Mouse (Mus musculus) layer of hippocampus, adult 2 months (tissue): ENCODE measurements around the gene Mars. TPM values are rescaled to one million over a fixed set of nuclear protein-coding genes. Genes with fewer than 3 reads are reported as not detected.

Source experiments
- DNase-seq, 2 experiments: peaks; one replicate each; pipeline ENCODE4 v3.0.0; 2022; ENCODE audit warnings: low spot score in 2 of 2
- H3K27ac ChIP-seq: fragments of 200-600 bp; 2 replicates; pipeline ENCODE4 v1.8.1; 2022
- H3K4me3 ChIP-seq: fragments of 200-600 bp; 2 replicates; pipeline ENCODE4 v1.8.1; 2022; ENCODE audit warnings: mild to moderate bottlenecking
- CTCF ChIP-seq: fragments of 200-600 bp; conservative IDR thresholded peaks from 2 replicates; pipeline ENCODE4 v1.8.1; 2022; ENCODE audit warnings: antibody characterized with exemption, mild to moderate bottlenecking, moderate library complexity
- total RNA-seq, 2 experiments: library from RNA; stranded (reverse); gene quantifications; 2 replicates each; pipeline ENCODE4 v1.2.3; 2021

The Mars gene
- total RNA-seq, 2 experiments from 2014 or later, result 55.6 to 60.0 TPM

- Histone ChIP-seq H3K4me3 (no peak overlapping the region), H3K27ac (no peak overlapping the region)
- DNase-seq, result no peak
- TF ChIP-seq CTCF, result no peak
Measured at GRCm38 (mm10) chr10:127330212-127330611, 18.6 kb upstream of the Mars start.

- DNase-seq, result no peak
Measured at GRCm38 (mm10) chr10:127327461-127328145, 16.0 kb upstream of the Mars start.

DNA sequence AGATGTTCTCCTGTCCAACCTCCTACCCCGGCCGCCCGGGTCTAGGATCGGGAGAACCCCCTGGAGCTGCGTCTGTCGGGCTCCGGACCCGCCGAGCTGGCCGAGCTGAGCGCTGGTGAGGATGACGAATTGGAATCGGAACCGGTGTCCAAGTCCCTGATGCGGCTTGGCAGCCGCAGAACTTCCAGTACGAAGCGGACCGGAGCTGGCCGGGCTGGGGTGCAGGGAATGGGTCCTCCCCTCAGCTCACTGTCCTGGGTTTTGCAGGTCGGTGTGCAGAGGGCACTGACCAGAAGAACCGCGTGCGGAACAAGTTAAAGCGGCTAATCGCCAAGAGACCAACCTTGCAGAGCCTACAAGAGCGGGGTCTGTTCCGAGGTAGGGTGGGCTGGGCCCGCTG lies 15.2 kb upstream of the Mars start:
- DNase-seq, result no peak
- Histone ChIP-seq H3K4me3 (peak overlapping the region; percentile 43), H3K27ac (no peak overlapping the region)
- TF ChIP-seq CTCF, result no peak

More at GRCm38 (mm10) chr10:127327461-127328145, 16.0 kb upstream of the Mars start:
- H3K4me3 ChIP-seq, result no peak overlapping the region
- no peak overlapping the region for H3K27ac ChIP-seq
- no peak for TF ChIP-seq CTCF

- no peak for TF ChIP-seq CTCF
- H3K27ac ChIP-seq, result no peak overlapping the region
- no peak for DNase-seq
- peak overlapping the region; percentile 43 for H3K4me3 ChIP-seq
Measured at GRCm38 (mm10) chr10:127326017-127326801, 14.6 kb upstream of the Mars start.

DNA sequence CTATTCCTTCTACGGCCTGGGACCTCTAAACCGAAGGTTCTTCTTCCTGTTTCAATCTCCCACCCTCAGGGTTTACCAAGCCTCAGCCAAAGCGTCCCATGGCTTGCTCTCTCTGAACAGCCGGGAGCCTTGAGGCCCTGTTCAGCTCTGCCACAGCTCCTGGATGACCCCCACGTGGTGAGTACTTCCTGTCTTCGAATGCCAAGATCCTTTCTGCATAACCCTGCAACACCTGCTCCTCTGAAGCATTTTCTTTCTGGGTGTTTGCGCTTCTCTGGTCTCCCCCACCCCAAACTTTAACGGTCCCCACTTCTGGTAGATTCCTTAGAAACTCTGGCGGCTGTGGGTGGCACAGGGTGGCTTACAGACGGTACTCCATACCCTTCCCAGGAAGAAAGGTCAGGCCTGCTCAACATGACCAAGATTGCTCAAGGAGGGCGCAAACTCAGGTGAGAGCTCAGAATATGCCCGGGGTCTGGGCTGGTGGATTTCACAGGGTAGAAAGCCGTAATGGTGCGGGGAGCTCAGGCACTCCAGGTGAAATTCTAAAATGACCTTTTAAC lies 13.9 kb upstream of the Mars start:
- Histone ChIP-seq H3K27ac (no peak overlapping the region), H3K4me3 (no peak overlapping the region)
- TF ChIP-seq CTCF, result no peak
- DNase-seq, result no peak

- no peak for DNase-seq
- Histone ChIP-seq H3K4me3 (no peak overlapping the region), H3K27ac (no peak overlapping the region)
- TF ChIP-seq CTCF, result peak; percentile 65
Measured at GRCm38 (mm10) chr10:127324495-127324894, 12.9 kb upstream of the Mars start.

- DNase-seq, result no peak
- no peak for TF ChIP-seq CTCF
Measured at GRCm38 (mm10) chr10:127323131-127323855, 11.7 kb upstream of the Mars start.

GRCm38 (mm10) chr10:127322669-127323068 lies 11.1 kb upstream of the Mars start:
- no peak for TF ChIP-seq CTCF
- no peak for DNase-seq
- H3K27ac ChIP-seq, result no peak overlapping the region
- H3K4me3 ChIP-seq, result no peak overlapping the region

More at GRCm38 (mm10) chr10:127323131-127323855, 11.7 kb upstream of the Mars start:
- no peak overlapping the region for H3K27ac ChIP-seq
- no peak overlapping the region for H3K4me3 ChIP-seq

DNA sequence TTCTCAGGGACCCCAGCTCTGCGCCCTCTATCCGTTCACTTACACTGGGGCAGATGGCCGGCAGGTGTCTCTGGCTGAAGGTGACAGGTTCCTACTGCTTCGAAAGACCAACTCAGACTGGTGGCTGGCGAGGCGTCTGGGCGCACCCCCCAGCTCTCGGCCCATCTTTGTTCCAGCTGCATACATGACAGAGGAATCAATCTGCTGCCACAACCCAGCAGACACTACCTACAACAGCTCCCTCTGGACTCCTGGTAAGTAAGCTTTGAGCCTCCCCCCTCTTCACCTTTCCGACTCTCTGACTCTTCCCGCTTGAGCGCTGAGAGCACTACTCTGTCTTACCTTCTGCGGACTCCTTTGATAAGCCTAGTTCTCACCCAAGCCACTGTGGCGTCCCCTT lies 10.6 kb upstream of the Mars start:
- H3K27ac ChIP-seq, result no peak overlapping the region
- TF ChIP-seq CTCF, result no peak
- H3K4me3 ChIP-seq, result no peak overlapping the region
- DNase-seq, result no peak

DNA sequence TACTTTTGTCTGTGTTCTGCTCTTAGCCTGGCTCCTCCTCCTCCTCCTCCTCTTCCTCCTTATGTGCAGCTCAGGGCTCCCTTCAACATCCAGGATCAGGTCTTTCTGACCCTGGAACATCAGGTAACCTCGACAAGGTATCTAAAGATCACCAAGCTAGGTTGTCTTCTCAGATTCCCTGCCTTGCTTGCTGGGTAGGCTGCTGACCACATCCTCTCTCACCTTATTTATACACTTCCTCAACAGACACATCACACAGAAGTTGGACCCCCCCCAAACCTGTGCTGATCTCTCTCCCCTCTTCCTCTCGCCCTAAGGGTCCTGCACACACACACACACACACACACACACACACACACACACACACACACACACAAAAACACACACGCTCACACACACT lies 10.0 kb upstream of the Mars start, which contains the start of gene Arhgap9:
Gene Arhgap9 (plus strand): TSS at position 344 of the 400 bp plus-strand sequence.
- no peak for DNase-seq
- Histone ChIP-seq H3K4me3 (no peak within 1 kb of the TSS), H3K27ac (no peak within 1 kb of the TSS)
- no peak for TF ChIP-seq CTCF

- Histone ChIP-seq H3K4me3 (no peak overlapping the region), H3K27ac (no peak overlapping the region)
- TF ChIP-seq CTCF, result no peak
- DNase-seq, result no peak
Measured at GRCm38 (mm10) chr10:127319969-127320368, 8.4 kb upstream of the Mars start.

DNA sequence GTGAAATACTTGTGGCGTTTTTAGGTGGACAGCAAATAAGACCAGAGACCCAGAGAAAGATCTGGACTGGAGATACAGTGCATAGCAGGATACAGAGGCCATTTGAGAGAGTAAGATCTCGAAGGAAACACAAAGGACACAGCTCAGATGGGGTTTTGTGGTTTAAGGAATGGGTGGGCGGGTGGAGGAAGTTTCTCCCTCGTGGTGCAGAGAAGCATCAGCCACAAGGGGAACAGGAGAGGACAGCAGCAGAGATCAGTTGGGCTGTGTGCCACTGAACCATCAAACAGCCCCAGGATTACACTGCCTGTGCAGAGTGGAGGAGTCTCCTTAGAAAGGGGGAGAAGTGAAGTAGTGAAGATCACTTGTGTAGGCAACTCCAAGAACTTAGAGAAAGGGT lies 6.4 kb upstream of the Mars start:
- no peak overlapping the region for H3K4me3 ChIP-seq
- H3K27ac ChIP-seq, result no peak overlapping the region
- TF ChIP-seq CTCF, result no peak
- DNase-seq, result no peak

GRCm38 (mm10) chr10:127317277-127317676 lies 5.7 kb upstream of the Mars start:
- no peak for DNase-seq
- H3K4me3 ChIP-seq, result no peak overlapping the region
- no peak overlapping the region for H3K27ac ChIP-seq
- no peak for TF ChIP-seq CTCF
